Mouse (Mus musculus) ES-CJ7 (cell line): ENCODE data around the gene Wdr13.
"Not testable (repeated sequence)": the region's sequence is repeated elsewhere in the genome, so short reads cannot be mapped to it uniquely, and the experiment has no call there.

ENCODE experiments used
- DNase-seq: peaks from one replicate; pipeline ENCODE4 v3.0.0; 2011; ENCODE audit warnings: low read depth, low spot score

The Wdr13 gene

GRCm38 (mm10) chrX:8105019-8105418 lies 27.7 kb downstream of the Wdr13 start:
- no peak for DNase-seq

- no peak for DNase-seq
These were observed 30.5 kb downstream of the Wdr13 start for GRCm38 (mm10) chrX:8102213-8102668.

GRCm38 (mm10) chrX:8101017-8101416 lies 31.7 kb downstream of the Wdr13 start:
- DNase-seq = peak; percentile 87

DNA sequence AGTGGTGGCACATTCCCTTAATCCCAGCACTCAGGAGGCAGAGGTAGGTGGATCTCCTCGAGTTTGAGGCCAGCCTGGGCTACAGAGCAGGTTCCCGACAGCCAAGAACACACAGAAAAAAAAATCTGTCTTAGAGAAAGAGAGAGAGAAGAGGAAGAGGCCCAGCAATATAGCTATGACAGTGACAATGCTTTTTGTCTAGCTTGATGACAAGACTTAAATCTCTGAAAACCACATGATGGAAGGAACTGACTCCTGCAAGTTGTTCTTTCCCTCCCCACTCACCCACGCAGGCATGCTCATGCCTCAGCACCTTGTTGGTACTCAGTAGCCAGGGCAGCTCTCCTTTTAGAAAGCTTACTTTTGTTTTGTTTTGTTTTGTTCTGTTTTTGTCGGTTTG lies 33.3 kb downstream of the Wdr13 start:
- no peak for DNase-seq

GRCm38 (mm10) chrX:8096787-8097242 lies 35.9 kb downstream of the Wdr13 start:
- peak; percentile 96 for DNase-seq

DNA sequence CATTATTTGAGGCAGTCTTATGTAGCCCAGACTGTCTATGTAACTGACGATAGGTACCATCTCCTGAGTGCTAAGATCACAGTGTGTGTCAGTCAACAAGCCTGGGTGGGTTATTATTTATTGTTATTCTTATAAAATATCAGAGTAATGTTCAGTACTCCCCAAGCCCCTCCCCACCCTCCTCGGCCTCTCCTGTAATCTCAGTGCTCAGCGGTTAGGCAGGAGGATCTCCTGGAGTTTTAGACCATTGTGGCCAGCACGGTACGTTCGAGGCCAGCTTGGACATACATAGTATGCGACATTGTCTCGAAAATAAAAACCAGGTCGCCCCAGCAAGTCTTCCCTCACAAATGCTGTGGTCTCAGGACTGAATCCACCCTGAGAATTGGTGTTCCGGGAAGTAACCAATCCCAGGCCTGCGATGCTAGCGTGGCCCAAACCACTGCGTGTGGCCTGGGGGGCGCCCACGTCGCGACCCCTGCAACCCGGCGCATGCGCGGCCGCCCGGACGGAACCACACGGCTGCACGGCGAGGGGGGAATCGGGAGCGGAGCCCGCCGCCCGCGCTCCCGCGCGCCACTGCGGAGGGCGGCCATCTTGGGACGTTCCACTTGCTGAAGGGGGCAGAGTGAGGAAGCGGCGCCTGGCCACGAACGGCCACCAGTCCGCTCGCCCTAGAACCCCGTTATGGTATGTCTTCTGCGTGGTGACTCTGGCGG lies 36.5 kb downstream of the Wdr13 start:
- not testable (repeated sequence) for DNase-seq

DNA sequence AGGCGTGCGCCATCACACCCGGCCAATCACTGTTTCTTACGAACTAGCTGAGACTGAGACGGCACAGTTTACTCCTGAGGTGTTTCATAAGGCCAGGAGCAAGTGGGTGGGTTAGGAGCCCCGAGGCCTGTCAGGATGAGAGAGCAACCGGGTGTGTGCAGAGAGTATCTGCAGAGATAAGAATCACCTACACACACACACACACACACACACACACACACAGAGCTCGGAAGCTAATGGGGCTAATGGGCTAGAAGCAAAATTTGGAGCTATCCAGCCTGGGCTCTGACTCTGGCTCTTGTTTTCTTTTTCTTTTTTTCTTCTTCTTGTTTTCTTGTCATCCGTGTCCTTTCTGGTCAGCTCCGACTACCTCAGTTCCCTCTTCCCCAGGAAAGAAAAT lies 37.1 kb downstream of the Wdr13 start:
- peak; percentile 25 for DNase-seq

DNA sequence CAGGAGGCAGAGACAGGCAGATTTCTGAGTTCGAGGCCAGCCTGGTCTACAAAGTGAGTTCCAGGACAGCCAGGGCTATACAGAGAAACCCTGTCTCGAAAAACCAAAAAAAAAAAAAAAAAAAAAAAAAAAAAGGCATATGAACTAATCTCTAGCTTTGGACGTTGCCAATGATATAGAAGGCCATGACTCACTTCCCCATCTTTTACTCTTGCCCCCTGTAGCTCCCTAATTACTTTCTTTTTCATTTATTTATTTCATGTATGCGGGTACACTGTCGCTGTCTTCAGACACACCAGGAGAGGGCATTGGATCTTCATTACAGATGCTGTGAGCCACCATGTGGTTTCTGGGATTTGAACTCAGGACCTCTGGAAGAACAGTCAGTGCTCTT lies 41.7 kb downstream of the Wdr13 start:
- DNase-seq = not testable (repeated sequence)

DNA sequence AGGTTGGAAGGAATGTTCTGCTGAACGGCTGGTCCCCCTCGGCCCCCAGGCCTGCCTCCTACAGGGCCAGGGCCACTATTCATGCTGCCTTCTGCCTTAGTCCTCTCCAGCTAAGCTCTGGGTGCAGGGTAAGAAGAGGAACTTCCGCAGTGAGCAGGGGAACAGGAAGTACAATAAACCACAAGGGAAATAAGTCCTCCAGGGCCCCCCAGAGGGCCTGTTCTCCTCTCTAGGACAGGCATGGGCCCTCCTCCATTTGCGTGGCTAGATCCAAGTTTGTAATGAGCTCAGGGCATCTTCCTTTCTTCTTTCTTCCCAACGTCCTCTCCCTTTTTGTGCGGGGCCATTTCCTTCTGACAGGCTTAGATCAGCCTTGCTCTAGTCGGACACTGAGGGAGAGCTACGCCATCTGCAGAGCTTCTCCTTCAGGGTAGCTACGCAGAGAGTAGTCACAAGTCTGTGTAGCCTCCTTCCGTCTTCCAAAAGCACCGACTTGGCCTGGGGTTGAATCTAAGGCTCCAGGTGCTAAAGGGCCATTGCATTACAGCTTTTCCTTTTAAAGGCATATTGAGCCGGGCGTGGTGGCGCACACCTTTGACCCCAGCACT lies 42.2 kb downstream of the Wdr13 start, which contains the start of gene Was:
TSS of gene Was (minus strand) at position 153 of the 608 bp plus-strand sequence.
- no peak for DNase-seq

DNA sequence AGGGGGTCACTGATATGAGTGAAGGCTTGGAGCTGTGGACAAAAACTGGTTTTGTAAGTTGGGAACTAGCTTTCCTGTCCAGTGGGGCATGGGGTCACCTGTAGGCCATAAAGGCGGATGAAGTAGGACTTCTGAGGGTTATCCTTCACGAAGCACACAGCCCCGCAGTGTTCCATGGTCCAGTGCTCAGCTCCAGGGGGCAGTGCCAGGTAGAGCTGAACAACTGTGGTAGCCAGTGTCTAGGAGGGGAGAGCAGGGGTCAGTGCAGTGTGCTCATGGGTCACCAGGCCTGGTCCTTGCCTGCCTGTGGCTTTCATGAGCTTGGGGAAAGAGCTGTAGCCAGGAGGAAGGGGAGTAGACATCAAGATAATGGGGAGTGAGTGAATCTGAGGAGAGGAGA lies 42.9 kb downstream of the Wdr13 start:
- DNase-seq = no peak

DNA sequence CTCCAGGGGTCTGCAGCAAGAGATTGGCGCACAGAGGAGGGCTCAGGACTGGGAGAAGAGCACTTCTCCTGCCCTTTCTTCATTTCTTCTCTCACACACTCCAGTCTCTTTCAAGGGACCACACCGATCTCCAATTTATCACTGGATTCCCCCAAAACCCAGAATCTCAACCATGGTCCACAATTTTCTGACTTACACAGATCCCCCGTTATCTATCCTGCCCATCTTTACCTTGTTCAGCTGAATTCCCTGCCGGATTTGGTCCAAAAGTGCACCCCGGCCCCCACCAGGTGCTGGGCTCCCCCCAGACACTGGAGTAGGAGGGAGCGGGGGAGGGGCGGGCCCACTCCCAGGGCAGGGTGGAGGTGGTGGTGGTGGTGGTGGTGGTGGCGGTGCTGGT lies 47.1 kb downstream of the Wdr13 start:
- no peak for DNase-seq

GRCm38 (mm10) chrX:8084771-8085259 lies 47.9 kb downstream of the Wdr13 start:
- no peak for DNase-seq

GRCm38 (mm10) chrX:8075104-8075503 lies 57.6 kb downstream of the Wdr13 start:
- no peak for DNase-seq

- DNase-seq = peak; percentile 94
These were observed 58.2 kb downstream of the Wdr13 start, which contains the start of gene Suv39h1 for GRCm38 (mm10) chrX:8074430-8075014. Suv39h1 (minus strand) TSS chrX:8074760.

- DNase-seq = peak; percentile 24
These were observed 58.7 kb downstream of the Wdr13 start for GRCm38 (mm10) chrX:8073881-8074429.
